Mouse (Mus musculus): ENCODE results near the gene Rab3ip. TPM values are rescaled to one million over a fixed set of nuclear protein-coding genes. Genes with fewer than 3 reads are reported as not detected.

The Rab3ip gene
- total and polyA plus RNA-seq, 2 experiments from 2014 or later, result 78.4 to 98.2 TPM

- ATAC-seq (ENCODE audit: insufficient read depth, low read depth) (no peak), DNase-seq (ENCODE audit: low spot score) (no peak)
- no peaks in the 10 kb centered on the region for H3K27me3 ChIP-seq (ENCODE audit: control insufficient read depth, insufficient read depth, low read length)
- H3K4me3 ChIP-seq (ENCODE audit: low read depth, low read length), result no peak overlapping the region
- 63% methylated on average over 4 of the region's 4 CpGs for WGBS
- H3K36me3 ChIP-seq (replicated peaks; ENCODE audit: control insufficient read depth, insufficient read depth, low read length), result no peaks in the 10 kb centered on the region
- H3K9me3 ChIP-seq (replicated peaks; ENCODE audit: control insufficient read depth, low read length), result no peaks in the 10 kb centered on the region
- TF ChIP-seq EP300 (IDR thresholded peaks at IDR 0.05; ENCODE audit: low read depth), result no peak
- no peak for TF ChIP-seq CTCF (IDR thresholded peaks at IDR 0.05; ENCODE audit: low read depth)
- no peak overlapping the region for H3K4me2 ChIP-seq (ENCODE audit: low read depth, low read length)
- H3K9ac ChIP-seq (replicated peaks; ENCODE audit: low read depth, low read length), result no peak overlapping the region
- no peaks in the 10 kb centered on the region for H3K4me1 ChIP-seq (ENCODE audit: control insufficient read depth, insufficient read depth)
- no peak overlapping the region for H3K27ac ChIP-seq (ENCODE audit: low read depth)
These were observed 29.7 kb upstream of the Rab3ip start for GRCm38 (mm10) chr10:116980273-116980672.

- Histone ChIP-seq H3K27ac (ENCODE audit: low read depth) (no peak overlapping the region), H3K4me1 (ENCODE audit: control insufficient read depth, insufficient read depth) (no peaks in the 10 kb centered on the region), H3K27me3 (ENCODE audit: control insufficient read depth, insufficient read depth, low read length) (no peaks in the 10 kb centered on the region), H3K4me3 (ENCODE audit: low read depth, low read length) (no peak overlapping the region), H3K36me3 (replicated peaks; ENCODE audit: control insufficient read depth, insufficient read depth, low read length) (no peaks in the 10 kb centered on the region), H3K9ac (replicated peaks; ENCODE audit: low read depth, low read length) (no peak overlapping the region), H3K4me2 (ENCODE audit: low read depth, low read length) (no peak overlapping the region), H3K9me3 (replicated peaks; ENCODE audit: control insufficient read depth, low read length) (no peaks in the 10 kb centered on the region)
- 66% methylated on average over 9 of the region's 9 CpGs for WGBS
- ATAC-seq (ENCODE audit: insufficient read depth, low read depth), result no peak
- TF ChIP-seq EP300 (IDR thresholded peaks at IDR 0.05; ENCODE audit: low read depth) (no peak), CTCF (IDR thresholded peaks at IDR 0.05; ENCODE audit: low read depth) (no peak)
- DNase-seq (ENCODE audit: low spot score), result no peak
These were observed 28.3 kb upstream of the Rab3ip start for GRCm38 (mm10) chr10:116978841-116979240.

- Histone ChIP-seq H3K9me3 (replicated peaks; ENCODE audit: control insufficient read depth, low read length) (no peaks in the 10 kb centered on the region), H3K4me1 (ENCODE audit: control insufficient read depth, insufficient read depth) (no peaks in the 10 kb centered on the region), H3K4me3 (ENCODE audit: low read depth, low read length) (no peak overlapping the region), H3K4me2 (ENCODE audit: low read depth, low read length) (no peak overlapping the region), H3K36me3 (replicated peaks; ENCODE audit: control insufficient read depth, insufficient read depth, low read length) (no peaks in the 10 kb centered on the region), H3K9ac (replicated peaks; ENCODE audit: low read depth, low read length) (no peak overlapping the region), H3K27ac (ENCODE audit: low read depth) (no peak overlapping the region), H3K27me3 (ENCODE audit: control insufficient read depth, insufficient read depth, low read length) (no peaks in the 10 kb centered on the region)
- no peak for ATAC-seq (ENCODE audit: insufficient read depth, low read depth)
- no peak for DNase-seq (ENCODE audit: low spot score)
- TF ChIP-seq EP300 (IDR thresholded peaks at IDR 0.05; ENCODE audit: low read depth) (no peak), CTCF (IDR thresholded peaks at IDR 0.05; ENCODE audit: low read depth) (no peak)
- WGBS, result 87% methylated on average over 2 of the region's 2 CpGs
These were observed 27.3 kb upstream of the Rab3ip start for GRCm38 (mm10) chr10:116977858-116978257.

GRCm38 (mm10) chr10:116977455-116977854, 26.9 kb upstream of the Rab3ip start:
- no peak for TF ChIP-seq EP300 (IDR thresholded peaks at IDR 0.05; ENCODE audit: low read depth)
- no peak for TF ChIP-seq CTCF (IDR thresholded peaks at IDR 0.05; ENCODE audit: low read depth)
- no peak overlapping the region for H3K4me2 ChIP-seq (ENCODE audit: low read depth, low read length)
- H3K27ac ChIP-seq (ENCODE audit: low read depth), result no peak overlapping the region

GRCm38 (mm10) chr10:116972509-116972908, 21.9 kb upstream of the Rab3ip start, which contains the start of gene Gm10271:
TSS of gene Gm10271 (minus strand) at chr10:116972609.
- WGBS, result 95% methylated on average over 6 of the region's 6 CpGs
- Histone ChIP-seq H3K4me2 (ENCODE audit: low read depth, low read length) (no peak within 1 kb of the TSS), H3K9ac (replicated peaks; ENCODE audit: low read depth, low read length) (no peak within 1 kb of the TSS), H3K4me1 (ENCODE audit: control insufficient read depth, insufficient read depth) (no peaks in the 10 kb centered on the region), H3K4me3 (ENCODE audit: low read depth, low read length) (no peak within 1 kb of the TSS), H3K36me3 (replicated peaks; ENCODE audit: control insufficient read depth, insufficient read depth, low read length) (no peaks in the 10 kb centered on the region), H3K9me3 (replicated peaks; ENCODE audit: control insufficient read depth, low read length) (no peaks in the 10 kb centered on the region), H3K27me3 (ENCODE audit: control insufficient read depth, insufficient read depth, low read length) (no peaks in the 10 kb centered on the region), H3K27ac (ENCODE audit: low read depth) (no peak within 1 kb of the TSS)
- DNase-seq (ENCODE audit: low spot score) (no peak), ATAC-seq (ENCODE audit: insufficient read depth, low read depth) (no peak)
- no peak for TF ChIP-seq CTCF (IDR thresholded peaks at IDR 0.05; ENCODE audit: low read depth)
- TF ChIP-seq EP300 (IDR thresholded peaks at IDR 0.05; ENCODE audit: low read depth), result no peak

More at GRCm38 (mm10) chr10:116977455-116977854, 26.9 kb upstream of the Rab3ip start:
- ATAC-seq (ENCODE audit: insufficient read depth, low read depth), result no peak
- no peaks in the 10 kb centered on the region for H3K27me3 ChIP-seq (ENCODE audit: control insufficient read depth, insufficient read depth, low read length)
- no peak overlapping the region for H3K9ac ChIP-seq (replicated peaks; ENCODE audit: low read depth, low read length)
- no peaks in the 10 kb centered on the region for H3K4me1 ChIP-seq (ENCODE audit: control insufficient read depth, insufficient read depth)
- H3K4me3 ChIP-seq (ENCODE audit: low read depth, low read length), result no peak overlapping the region
- no peaks in the 10 kb centered on the region for H3K36me3 ChIP-seq (replicated peaks; ENCODE audit: control insufficient read depth, insufficient read depth, low read length)
- no peak for DNase-seq (ENCODE audit: low spot score)
- H3K9me3 ChIP-seq (replicated peaks; ENCODE audit: control insufficient read depth, low read length), result no peaks in the 10 kb centered on the region
- 43% methylated on average over 4 of the region's 4 CpGs for WGBS

GRCm38 (mm10) chr10:116968741-116969140, 18.2 kb upstream of the Rab3ip start:
- DNase-seq (ENCODE audit: low spot score) (no peak), ATAC-seq (ENCODE audit: insufficient read depth, low read depth) (no peak)
- no peaks in the 10 kb centered on the region for H3K9me3 ChIP-seq (replicated peaks; ENCODE audit: control insufficient read depth, low read length)
- peaks cover 3% of the 10 kb centered on the region for H3K4me1 ChIP-seq (ENCODE audit: control insufficient read depth, insufficient read depth)
- H3K9ac ChIP-seq (replicated peaks; ENCODE audit: low read depth, low read length), result no peak overlapping the region
- no peaks in the 10 kb centered on the region for H3K36me3 ChIP-seq (replicated peaks; ENCODE audit: control insufficient read depth, insufficient read depth, low read length)
- no peak for TF ChIP-seq CTCF (IDR thresholded peaks at IDR 0.05; ENCODE audit: low read depth)
- no peak for TF ChIP-seq EP300 (IDR thresholded peaks at IDR 0.05; ENCODE audit: low read depth)
- no peak overlapping the region for H3K4me2 ChIP-seq (ENCODE audit: low read depth, low read length)
- no peak overlapping the region for H3K4me3 ChIP-seq (ENCODE audit: low read depth, low read length)
- 64% methylated on average over 4 of the region's 4 CpGs for WGBS
- no peaks in the 10 kb centered on the region for H3K27me3 ChIP-seq (ENCODE audit: control insufficient read depth, insufficient read depth, low read length)
- no peak overlapping the region for H3K27ac ChIP-seq (ENCODE audit: low read depth)
